Mouse (Mus musculus) cerebellum, adult 2 months (tissue): ENCODE measurements around the gene Gm4792. TPM values are rescaled to one million over a fixed set of nuclear protein-coding genes. Genes with fewer than 3 reads are reported as not detected.

Experiments used
- DNase-seq, 2 experiments: peaks; one replicate each; pipeline ENCODE4 v3.0.0; 2021
- H3K27ac ChIP-seq: fragments of 200-500 bp; 2 replicates; pipeline ENCODE4 v1.5.1; 2012; ENCODE audit warnings: low read length, control low read depth, inconsistent platforms; ENCODE audit not compliant: insufficient read depth
- H3K27me3 ChIP-seq: fragments of 200-500 bp; 2 replicates; pipeline ENCODE4 v1.6.1; 2012; ENCODE audit warnings: inconsistent platforms, mild to moderate bottlenecking, low read length, moderate library complexity; ENCODE audit not compliant: control insufficient read depth, insufficient read depth
- H3K4me1 ChIP-seq: fragments of 200-500 bp; 2 replicates; pipeline ENCODE4 v1.6.1; 2011; ENCODE audit warnings: low read length; ENCODE audit not compliant: control insufficient read depth, insufficient read depth
- H3K4me3 ChIP-seq: fragments of 200-500 bp; replicated peaks from 2 replicates; pipeline ENCODE3; 2011; ENCODE audit warnings: mild to moderate bottlenecking, low read depth, low read length, control low read depth; ENCODE audit not compliant: insufficient read depth
- CTCF ChIP-seq: fragments of 200-500 bp; IDR thresholded peaks from 2 replicates; pipeline ENCODE4 v1.5.1; 2011; ENCODE audit warnings: low read depth, mild to moderate bottlenecking, control low read depth, low read length, moderate library complexity, borderline replicate concordance; ENCODE audit not compliant: insufficient read depth
- POLR2A ChIP-seq: fragments of 200-500 bp; IDR thresholded peaks from 2 replicates; pipeline ENCODE4 v1.6.1; 2011; ENCODE audit warnings: low read length, control low read depth, borderline replicate concordance; ENCODE audit not compliant: insufficient read depth
- WGBS: fragments of 180-500 bp; shearing (Covaris S2); methylation state at CpG from one replicate; pipeline ENCODE4 v1.1.7; 2018; 5-methylcytosine and 5-hydroxymethylcytosine counted together
- polyA plus RNA-seq: library from polyadenylated mRNA; depleted of rRNA; stranded (reverse); fragments of >200 nt; gene quantifications from 2 replicates; pipeline ENCODE4 v1.2.3, GENCODE M21; 2012

Gene Gm4792
- polyA plus RNA-seq, 1 experiment = not detected

GRCm38 (mm10) chr10:94295923-94296605 is 2.4 kb downstream of the Gm4792 start:
- 97% methylated on average over 5 of the region's 5 CpGs for WGBS
- DNase-seq = no peak
- no peak overlapping the region for H3K4me3 ChIP-seq
- no peak overlapping the region for H3K27ac ChIP-seq
- no peak for TF ChIP-seq CTCF
- TF ChIP-seq POLR2A = no peak
- peaks cover 7% of the 10 kb centered on the region; the same call in 1 of the 2 replicates for H3K4me1 ChIP-seq
- H3K27me3 ChIP-seq = no peaks in the 10 kb centered on the region

- 23% methylated on average over 6 of the region's 6 CpGs for WGBS
- TF ChIP-seq CTCF = no peak
- no peak for TF ChIP-seq POLR2A
- DNase-seq = peak; percentile 62 to 85
- peak overlapping the region; percentile 34; the same call in 1 of the 2 replicates for H3K27ac ChIP-seq
- no peak overlapping the region for H3K4me3 ChIP-seq
- no peaks in the 10 kb centered on the region for H3K27me3 ChIP-seq
- H3K4me1 ChIP-seq = peaks cover 7% of the 10 kb centered on the region; the same call in 1 of the 2 replicates
Measured at GRCm38 (mm10) chr10:94294933-94295750, 3.4 kb downstream of the Gm4792 start.

GRCm38 (mm10) chr10:94294437-94294836 is 4.1 kb downstream of the Gm4792 start:
- WGBS = 87% methylated on average over 5 of the region's 5 CpGs
- Histone ChIP-seq H3K27me3 (no peaks in the 10 kb centered on the region), H3K4me3 (no peak overlapping the region), H3K4me1 (peaks cover 7% of the 10 kb centered on the region; the same call in 1 of the 2 replicates), H3K27ac (no peak overlapping the region)
- no peak for DNase-seq
- TF ChIP-seq POLR2A (no peak), CTCF (no peak)

DNA sequence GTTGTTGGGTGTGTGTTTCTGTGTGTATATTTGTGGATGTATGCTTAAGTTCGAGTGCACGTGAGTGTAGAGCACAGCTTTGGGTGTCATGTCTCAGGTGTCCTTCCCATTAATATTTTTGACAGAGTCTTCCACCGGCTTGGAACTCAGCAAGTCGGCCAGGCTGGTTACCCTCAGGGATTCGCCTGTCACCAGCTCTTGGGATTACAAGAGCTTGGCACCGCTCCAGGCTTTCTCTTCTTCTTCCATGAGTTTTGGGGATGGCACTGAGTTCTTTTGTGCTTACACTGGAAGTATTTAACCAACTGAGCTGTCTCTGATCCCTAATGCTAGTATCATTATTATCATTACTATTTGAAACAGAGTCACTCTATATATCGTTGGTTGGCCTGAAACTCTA is 15.7 kb downstream of the Gm4792 start:
- H3K4me1 ChIP-seq = 0 out of 2 replicates have a peak, but pooled peaks cover 2% of the 10 kb centered on the region
- H3K27ac ChIP-seq = no peak overlapping the region
- H3K4me3 ChIP-seq = no peak overlapping the region
- TF ChIP-seq POLR2A (no peak), CTCF (no peak)
- DNase-seq = no peak
- H3K27me3 ChIP-seq = no peaks in the 10 kb centered on the region
- WGBS = 62% methylated on average over 7 of the region's 7 CpGs

DNA sequence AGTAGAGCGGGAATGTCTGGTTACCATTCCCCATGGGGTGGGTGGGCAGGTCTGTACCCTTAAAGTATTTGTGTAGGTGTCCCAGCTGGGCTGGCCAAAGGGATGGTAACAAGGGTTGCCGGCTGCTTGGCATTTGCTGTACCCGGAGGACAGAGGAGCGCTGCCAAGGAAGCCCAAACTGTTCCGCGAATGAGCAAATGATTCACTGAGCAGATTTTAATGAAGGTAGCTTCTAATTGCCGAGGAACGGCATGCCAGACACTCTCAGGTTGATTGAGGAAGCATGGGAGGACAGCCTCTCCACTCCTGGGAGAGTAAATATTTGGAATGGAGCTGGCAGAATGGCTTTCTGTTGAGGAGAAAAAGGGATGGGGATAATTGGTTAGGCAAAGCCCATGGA is 16.3 kb downstream of the Gm4792 start:
- no peak overlapping the region for H3K27ac ChIP-seq
- no peak overlapping the region for H3K4me3 ChIP-seq
- peak; percentile 69 to 80 for DNase-seq
- 16% methylated on average over 8 of the region's 8 CpGs for WGBS
- TF ChIP-seq CTCF (no peak), POLR2A (no peak)
- 0 out of 2 replicates have a peak, but pooled peaks cover 2% of the 10 kb centered on the region for H3K4me1 ChIP-seq
- H3K27me3 ChIP-seq = no peaks in the 10 kb centered on the region

DNA sequence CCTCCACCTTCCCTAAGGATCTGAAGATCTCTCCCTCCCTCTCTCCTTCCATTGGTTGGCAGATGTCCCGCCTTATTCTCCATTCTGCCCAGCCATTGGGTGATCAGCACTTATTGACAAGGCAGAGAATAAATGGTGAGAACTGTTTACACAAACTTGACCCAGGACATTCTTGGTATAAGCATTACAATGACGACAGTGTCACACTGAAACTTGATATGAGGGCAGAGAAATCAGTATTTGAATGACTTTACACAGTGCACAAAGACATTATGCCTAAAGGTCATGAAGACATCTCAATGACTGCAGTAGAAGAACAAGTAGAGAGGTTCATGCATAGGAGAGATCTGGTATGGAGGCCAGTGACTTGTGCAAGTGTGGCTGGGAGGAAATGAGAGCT is 22.0 kb downstream of the Gm4792 start:
- Histone ChIP-seq H3K27me3 (no peaks in the 10 kb centered on the region), H3K4me1 (no peaks in the 10 kb centered on the region), H3K27ac (no peak overlapping the region), H3K4me3 (no peak overlapping the region)
- WGBS = 64% methylated on average over 2 of the region's 2 CpGs
- no peak for DNase-seq
- TF ChIP-seq POLR2A = no peak
- TF ChIP-seq CTCF = no peak

DNA sequence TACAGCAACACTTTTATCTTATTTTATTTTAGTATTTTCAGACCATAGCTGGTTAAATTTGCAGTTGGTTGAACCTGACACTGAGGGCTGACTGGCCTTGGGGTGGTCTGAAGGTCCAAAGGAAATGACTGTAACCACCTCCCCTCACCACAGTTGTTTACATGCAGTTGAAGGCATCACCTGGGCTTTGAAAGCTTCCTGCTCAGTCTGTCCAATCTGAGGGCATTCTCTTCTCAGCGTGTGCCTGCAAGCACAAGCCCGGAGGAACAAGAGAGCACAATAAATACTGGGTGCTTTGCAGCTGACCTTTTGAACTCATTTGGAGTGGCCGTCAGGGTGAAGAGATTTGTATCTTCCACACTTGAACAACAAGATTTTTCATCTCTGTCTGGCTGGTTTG is 23.2 kb downstream of the Gm4792 start:
- H3K4me3 ChIP-seq = no peak overlapping the region
- no peaks in the 10 kb centered on the region for H3K4me1 ChIP-seq
- WGBS = 41% methylated on average over 3 of the region's 3 CpGs

More for the DNA sequence above, 23.2 kb downstream of the Gm4792 start:
- DNase-seq = no peak
- no peaks in the 10 kb centered on the region for H3K27me3 ChIP-seq
- TF ChIP-seq POLR2A (no peak), CTCF (no peak)
- no peak overlapping the region for H3K27ac ChIP-seq
